Mouse (Mus musculus): ENCODE data around the gene Eogt. TPM values are rescaled to one million over a fixed set of nuclear protein-coding genes. Genes with fewer than 3 reads are reported as not detected.
A peak's percentile ranks its signal among the peaks of the same experiment; 100 is the strongest.

Eogt gene
- polyA plus RNA-seq, 1 experiment from 2014 or later, result 12.8 TPM

DNA sequence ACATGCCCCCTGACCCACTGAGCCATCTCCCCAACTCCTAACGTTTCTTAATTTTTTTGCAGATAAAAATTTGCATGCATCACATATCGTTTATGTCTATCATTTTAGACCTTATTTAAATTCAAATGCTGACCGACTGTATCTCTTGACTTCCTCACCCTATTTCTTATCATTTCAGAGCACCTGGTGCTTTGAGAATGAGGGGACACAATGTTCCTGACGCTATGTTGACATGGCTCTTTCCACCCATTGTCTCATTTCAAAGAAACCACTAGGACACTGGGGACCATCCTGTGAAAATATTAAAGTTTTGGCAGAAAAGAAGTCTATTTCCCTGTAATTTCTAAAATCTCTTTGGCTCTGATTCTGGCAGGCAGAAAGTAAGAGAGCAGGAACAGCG, 32.1 kb downstream of the Eogt start:
- ATAC-seq (replicated peaks; ENCODE audit: low FRiP score, low read depth) (no peak), DNase-seq (ENCODE audit: low spot score) (no peak)
- 79% methylated on average over 5 of the region's 5 CpGs for whole genome bisulfite sequencing
- no peak for TF ChIP-seq CTCF (IDR thresholded peaks at IDR 0.05; ENCODE audit: low read depth)
- Histone ChIP-seq H3K4me2 (ENCODE audit: low read length) (no peak overlapping the region), H3K27me3 (ENCODE audit: insufficient read depth, low read length) (no peaks in the 10 kb centered on the region), H3K9me3 (replicated peaks; ENCODE audit: low read length) (no peaks in the 10 kb centered on the region), H3K4me1 (replicated peaks; ENCODE audit: insufficient read depth, low read length) (no peaks in the 10 kb centered on the region), H3K27ac (no peak overlapping the region), H3K36me3 (ENCODE audit: insufficient read depth, low read length) (peaks cover 22% of the 10 kb centered on the region), H3K9ac (ENCODE audit: low read depth, low read length) (no peak overlapping the region), H3K4me3 (replicated peaks; ENCODE audit: low read depth, low read length) (no peak overlapping the region)

DNA sequence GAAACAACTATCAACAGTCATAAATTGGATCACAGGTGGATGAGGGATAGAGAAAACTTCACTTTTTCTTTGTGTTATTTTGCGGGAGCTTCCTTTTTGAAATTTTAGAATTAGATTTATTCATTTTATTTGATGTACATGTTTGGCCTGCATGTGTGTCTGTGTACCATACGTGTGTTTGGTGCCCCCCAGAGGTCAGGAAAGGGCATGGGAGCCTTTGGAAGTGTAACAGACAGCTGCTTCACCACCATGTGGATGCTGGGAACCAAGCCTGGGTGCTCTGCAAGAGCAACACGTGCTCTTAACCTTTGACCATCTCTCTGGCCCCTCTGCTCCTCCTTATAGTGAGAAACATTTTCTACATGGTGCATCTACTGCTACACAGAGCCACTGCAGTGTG, 34.2 kb downstream of the Eogt start:
- ATAC-seq (replicated peaks; ENCODE audit: low FRiP score, low read depth), result no peak
- TF ChIP-seq CTCF (IDR thresholded peaks at IDR 0.05; ENCODE audit: low read depth), result peak; percentile 23; the same call in 1 of the 2 replicates
- no peak overlapping the region for H3K4me2 ChIP-seq (ENCODE audit: low read length)
- H3K4me3 ChIP-seq (replicated peaks; ENCODE audit: low read depth, low read length), result no peak overlapping the region
- no peak overlapping the region for H3K27ac ChIP-seq
- H3K9ac ChIP-seq (ENCODE audit: low read depth, low read length), result no peak overlapping the region
- DNase-seq (ENCODE audit: low spot score), result no peak
- H3K4me1 ChIP-seq (replicated peaks; ENCODE audit: insufficient read depth, low read length), result no peaks in the 10 kb centered on the region
- 62% methylated on average over 3 of the region's 3 CpGs for WGBS
- H3K36me3 ChIP-seq (ENCODE audit: insufficient read depth, low read length), result peaks cover 26% of the 10 kb centered on the region
- no peaks in the 10 kb centered on the region for H3K27me3 ChIP-seq (ENCODE audit: insufficient read depth, low read length)
- no peaks in the 10 kb centered on the region for H3K9me3 ChIP-seq (replicated peaks; ENCODE audit: low read length)

- no peaks in the 10 kb centered on the region for H3K9me3 ChIP-seq (replicated peaks; ENCODE audit: low read length)
- no peak overlapping the region for H3K9ac ChIP-seq (ENCODE audit: low read depth, low read length)
- peaks cover 14% of the 10 kb centered on the region for H3K36me3 ChIP-seq (ENCODE audit: insufficient read depth, low read length)
- H3K27ac ChIP-seq, result no peak overlapping the region
- no peak for TF ChIP-seq CTCF (IDR thresholded peaks at IDR 0.05; ENCODE audit: low read depth)
- ATAC-seq (replicated peaks; ENCODE audit: low FRiP score, low read depth), result no peak
- WGBS, result 95% methylated on average over 8 of the region's 8 CpGs
- DNase-seq (ENCODE audit: low spot score), result no peak
- no peaks in the 10 kb centered on the region for H3K4me1 ChIP-seq (replicated peaks; ENCODE audit: insufficient read depth, low read length)
- H3K4me3 ChIP-seq (replicated peaks; ENCODE audit: low read depth, low read length), result no peak overlapping the region
- H3K27me3 ChIP-seq (ENCODE audit: insufficient read depth, low read length), result no peaks in the 10 kb centered on the region
- no peak overlapping the region for H3K4me2 ChIP-seq (ENCODE audit: low read length)
Observed at GRCm38 (mm10) chr6:97112177-97112576, 36.8 kb downstream of the Eogt start.

GRCm38 (mm10) chr6:97106777-97107176, 42.2 kb downstream of the Eogt start:
- Histone ChIP-seq H3K27ac (no peak overlapping the region), H3K36me3 (ENCODE audit: insufficient read depth, low read length) (0 out of 2 replicates have a peak, but pooled peaks cover 4% of the 10 kb centered on the region), H3K4me2 (ENCODE audit: low read length) (no peak overlapping the region), H3K9me3 (replicated peaks; ENCODE audit: low read length) (no peaks in the 10 kb centered on the region), H3K27me3 (ENCODE audit: insufficient read depth, low read length) (no peaks in the 10 kb centered on the region), H3K4me1 (replicated peaks; ENCODE audit: insufficient read depth, low read length) (0 out of 2 replicates have a peak, but pooled peaks cover 5% of the 10 kb centered on the region), H3K9ac (ENCODE audit: low read depth, low read length) (no peak overlapping the region), H3K4me3 (replicated peaks; ENCODE audit: low read depth, low read length) (no peak overlapping the region)
- DNase-seq (ENCODE audit: low spot score), result peak; percentile 92
- ATAC-seq (replicated peaks; ENCODE audit: low FRiP score, low read depth), result 0 out of 2 replicates have a peak, but pooled peaks have one; percentile 55
- 11% methylated on average over 2 of the region's 2 CpGs for WGBS
- peak; percentile 95 for TF ChIP-seq CTCF (IDR thresholded peaks at IDR 0.05; ENCODE audit: low read depth)

DNA sequence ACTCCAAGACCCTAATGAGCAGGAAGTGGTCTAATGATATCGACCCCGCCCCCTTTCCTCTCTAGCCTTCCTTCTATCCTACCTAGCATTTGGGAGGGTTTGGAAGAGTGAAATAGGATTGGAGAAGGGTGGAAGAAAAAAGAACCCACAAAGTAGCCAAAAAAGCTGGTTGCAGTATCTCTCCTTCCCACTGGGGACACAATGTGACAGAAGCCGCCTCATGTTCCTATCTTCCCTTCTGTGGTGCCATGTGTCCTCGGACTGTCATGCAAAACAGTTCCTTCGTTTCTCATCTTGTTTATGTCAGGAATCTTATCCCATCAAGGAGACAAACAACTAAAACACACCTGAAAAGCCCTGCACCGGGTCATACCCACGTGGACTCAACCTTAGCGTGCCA, 42.9 kb downstream of the Eogt start:
- H3K9ac ChIP-seq (ENCODE audit: low read depth, low read length), result no peak overlapping the region
- DNase-seq (ENCODE audit: low spot score) (no peak), ATAC-seq (replicated peaks; ENCODE audit: low FRiP score, low read depth) (no peak)
- 0 out of 2 replicates have a peak, but pooled peaks cover 5% of the 10 kb centered on the region for H3K4me1 ChIP-seq (replicated peaks; ENCODE audit: insufficient read depth, low read length)
- H3K36me3 ChIP-seq (ENCODE audit: insufficient read depth, low read length), result no peaks in the 10 kb centered on the region
- no peaks in the 10 kb centered on the region for H3K27me3 ChIP-seq (ENCODE audit: insufficient read depth, low read length)
- no peaks in the 10 kb centered on the region for H3K9me3 ChIP-seq (replicated peaks; ENCODE audit: low read length)
- H3K27ac ChIP-seq, result no peak overlapping the region
- H3K4me3 ChIP-seq (replicated peaks; ENCODE audit: low read depth, low read length), result no peak overlapping the region
- no peak overlapping the region for H3K4me2 ChIP-seq (ENCODE audit: low read length)
- 0 out of 2 replicates have a peak, but pooled peaks have one; percentile 7 for TF ChIP-seq CTCF (IDR thresholded peaks at IDR 0.05; ENCODE audit: low read depth)
- WGBS, result 79% methylated on average over 8 of the region's 8 CpGs

GRCm38 (mm10) chr6:97104264-97104852, 44.6 kb downstream of the Eogt start:
- WGBS, result 57% methylated on average over 7 of the region's 7 CpGs
- no peaks in the 10 kb centered on the region for H3K9me3 ChIP-seq (replicated peaks; ENCODE audit: low read length)
- H3K4me3 ChIP-seq (replicated peaks; ENCODE audit: low read depth, low read length), result no peak overlapping the region

More at GRCm38 (mm10) chr6:97104264-97104852, 44.6 kb downstream of the Eogt start:
- 0 out of 2 replicates have a peak, but pooled peaks cover 5% of the 10 kb centered on the region for H3K4me1 ChIP-seq (replicated peaks; ENCODE audit: insufficient read depth, low read length)
- H3K36me3 ChIP-seq (ENCODE audit: insufficient read depth, low read length), result no peaks in the 10 kb centered on the region
- H3K27me3 ChIP-seq (ENCODE audit: insufficient read depth, low read length), result no peaks in the 10 kb centered on the region
- DNase-seq (ENCODE audit: low spot score), result no peak
- H3K9ac ChIP-seq (ENCODE audit: low read depth, low read length), result no peak overlapping the region
- no peak overlapping the region for H3K4me2 ChIP-seq (ENCODE audit: low read length)
- peak; percentile 84 for ATAC-seq (replicated peaks; ENCODE audit: low FRiP score, low read depth)
- TF ChIP-seq CTCF (IDR thresholded peaks at IDR 0.05; ENCODE audit: low read depth), result peak; percentile 65
- H3K27ac ChIP-seq, result no peak overlapping the region

All from kidney, postnatal 0 days (tissue).